Mouse (Mus musculus) skeletal muscle tissue, adult 2 months (tissue): Measurements from ENCODE around the gene Slc34a2.

ENCODE experiments used
- DNase-seq: peaks from one replicate; pipeline ENCODE4 v3.0.0-alpha.2; 2012; ENCODE audit warnings: low read depth, low spot score

The Slc34a2 gene

DNA sequence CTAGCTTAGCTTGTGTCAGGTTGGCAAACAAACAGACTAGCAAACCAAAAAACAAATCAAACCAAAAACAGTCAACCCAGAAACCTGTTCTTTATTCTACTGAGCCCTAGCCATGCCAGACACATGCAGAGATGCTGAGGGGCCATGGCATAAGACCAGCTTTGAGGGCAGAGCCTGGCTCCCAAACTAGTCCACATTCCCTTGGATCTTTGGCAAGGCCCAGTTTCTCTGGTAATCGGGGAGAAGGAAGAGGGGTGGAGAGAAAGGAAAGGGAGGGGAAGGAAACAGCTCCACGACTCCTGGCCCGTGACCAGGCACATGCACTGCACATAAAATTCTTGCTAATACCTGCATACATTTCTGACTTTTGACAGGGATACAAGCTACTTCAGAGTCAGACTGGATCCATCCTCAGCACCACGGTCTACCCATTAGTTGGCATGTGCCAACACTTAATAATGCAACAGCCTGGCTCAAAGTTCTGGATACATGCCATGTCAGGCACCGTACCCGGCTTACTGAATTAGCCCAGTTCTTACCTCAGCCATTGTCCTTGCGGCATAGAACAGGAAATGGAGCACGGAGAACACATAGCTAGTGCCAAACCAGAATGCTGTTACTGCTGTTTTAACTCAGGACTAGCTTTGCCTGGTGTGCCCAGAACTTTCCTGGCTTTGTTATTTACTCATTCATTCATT lies 12.5 kb upstream of the Slc34a2 start:
- DNase-seq: no peak

DNA sequence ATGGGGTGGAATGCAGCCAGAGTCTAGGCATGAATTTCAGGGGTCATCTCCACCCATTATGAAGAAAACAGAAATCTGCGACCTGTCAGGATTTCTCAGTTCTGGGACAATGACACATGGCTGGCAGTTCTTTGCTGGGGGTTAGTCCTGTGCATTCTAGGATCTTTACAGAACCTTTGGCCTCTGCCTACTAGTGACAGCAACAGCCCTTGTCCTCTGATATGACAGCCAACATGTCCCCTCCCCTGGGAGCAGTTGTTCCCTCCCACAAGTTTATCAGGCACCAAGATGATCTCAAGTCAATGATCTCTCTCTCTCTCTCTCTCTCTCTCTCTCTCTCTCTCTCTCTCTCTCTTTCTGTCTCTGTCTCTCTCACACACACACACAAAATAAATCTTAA lies 6.5 kb upstream of the Slc34a2 start:
- DNase-seq: no peak

DNA sequence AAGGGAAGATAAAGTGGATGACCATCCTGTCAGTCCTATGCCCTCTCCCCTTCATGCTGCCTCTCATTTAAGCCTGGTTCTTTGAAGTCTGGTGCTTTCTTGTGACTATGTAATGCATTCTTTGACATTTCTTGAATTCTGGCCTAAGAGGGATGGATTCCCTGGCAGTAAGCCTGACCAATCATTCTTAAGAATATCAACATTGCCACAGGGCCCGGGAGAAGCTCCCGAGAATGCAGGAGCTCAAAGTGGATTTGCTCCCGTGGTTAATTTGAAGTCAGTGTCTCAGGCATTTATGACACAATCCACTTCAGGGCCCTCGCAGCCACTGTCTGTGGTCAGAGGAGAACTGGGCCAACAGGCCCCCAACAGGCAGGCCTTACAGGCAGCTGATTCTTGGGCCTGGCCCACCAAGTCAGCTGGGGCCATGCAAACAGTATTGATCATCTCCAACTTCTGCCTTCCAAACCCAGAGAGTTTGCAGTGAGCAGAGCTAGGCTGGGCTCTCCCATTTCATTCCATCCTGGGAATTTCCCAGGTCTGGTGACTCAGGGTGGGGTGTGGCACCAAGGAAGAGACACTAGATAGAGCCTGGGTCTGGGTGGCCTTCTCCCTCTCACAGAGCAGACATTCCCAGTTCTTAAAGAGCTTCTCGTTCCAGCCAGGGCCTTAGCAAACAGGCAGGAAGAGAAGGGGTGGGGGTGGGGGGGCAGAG lies 4.3 kb downstream of the Slc34a2 start:
- no peak for DNase-seq

DNA sequence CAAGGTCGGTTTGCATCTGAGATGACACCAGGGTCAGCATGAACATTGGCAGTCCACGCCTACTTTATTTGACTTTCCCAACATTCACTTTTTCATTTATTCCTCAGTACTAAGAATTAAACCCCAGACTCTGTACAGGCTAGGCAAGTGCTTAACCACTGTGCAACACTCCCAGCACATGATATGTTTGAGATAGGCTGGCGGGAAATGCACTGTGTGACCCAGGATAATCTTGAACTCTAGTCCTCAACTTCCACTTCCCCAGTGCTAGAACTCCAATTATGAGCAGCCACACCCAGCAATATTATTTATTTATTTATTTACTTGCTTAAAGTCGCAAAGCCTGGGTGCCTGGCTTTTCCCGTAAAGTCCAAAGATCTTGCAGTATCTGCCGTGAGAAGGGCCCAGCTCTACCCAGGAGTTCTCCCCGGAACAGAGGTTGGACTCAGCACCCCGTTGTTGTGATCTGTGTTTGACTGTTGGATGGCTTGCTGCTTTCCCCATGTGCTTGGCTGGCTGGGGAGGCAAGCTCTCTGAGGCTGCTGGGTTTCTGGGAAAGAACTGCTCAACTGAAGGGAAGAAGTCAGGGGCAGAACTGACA lies 5.0 kb downstream of the Slc34a2 start:
- no peak for DNase-seq

DNA sequence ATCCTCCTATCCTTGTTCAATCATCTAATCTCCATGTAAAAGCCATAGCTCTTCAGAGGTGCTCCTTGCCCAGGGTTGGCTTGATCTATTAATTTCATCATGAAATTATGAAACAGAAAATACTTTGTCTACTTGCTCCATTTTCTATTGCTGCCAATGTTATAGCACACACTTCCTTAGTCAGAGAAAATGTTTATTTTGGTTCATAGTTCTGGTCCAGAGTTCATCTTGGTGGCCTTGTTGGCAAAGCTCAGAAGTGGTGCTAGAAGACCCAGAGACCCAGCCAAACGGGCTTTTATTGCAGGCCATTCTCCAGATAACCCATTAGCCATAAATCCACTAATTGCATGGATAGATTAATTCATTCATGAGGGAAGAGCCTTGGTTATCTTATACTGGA lies 5.8 kb downstream of the Slc34a2 start:
- DNase-seq: no peak

DNA sequence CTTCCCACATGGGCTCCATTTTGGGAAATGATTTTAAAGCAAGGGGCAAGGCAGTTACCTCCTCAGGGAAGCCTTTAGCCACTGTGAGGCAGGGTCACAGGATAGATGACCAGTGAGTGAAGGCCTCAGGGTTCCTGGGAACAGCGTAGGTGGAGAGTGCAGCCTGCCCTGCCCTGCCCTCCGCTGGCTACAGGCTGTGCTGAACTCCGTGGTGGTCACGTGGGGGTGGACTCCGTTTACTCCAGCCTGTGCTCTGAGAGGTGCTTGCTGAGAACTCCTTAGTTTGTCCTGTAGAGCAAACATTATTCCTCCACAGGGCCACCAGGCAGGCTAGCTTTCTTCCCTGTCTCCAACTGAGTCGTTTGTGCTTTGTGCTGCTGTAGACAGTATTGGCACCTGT lies 10.1 kb downstream of the Slc34a2 start:
- no peak for DNase-seq

DNA sequence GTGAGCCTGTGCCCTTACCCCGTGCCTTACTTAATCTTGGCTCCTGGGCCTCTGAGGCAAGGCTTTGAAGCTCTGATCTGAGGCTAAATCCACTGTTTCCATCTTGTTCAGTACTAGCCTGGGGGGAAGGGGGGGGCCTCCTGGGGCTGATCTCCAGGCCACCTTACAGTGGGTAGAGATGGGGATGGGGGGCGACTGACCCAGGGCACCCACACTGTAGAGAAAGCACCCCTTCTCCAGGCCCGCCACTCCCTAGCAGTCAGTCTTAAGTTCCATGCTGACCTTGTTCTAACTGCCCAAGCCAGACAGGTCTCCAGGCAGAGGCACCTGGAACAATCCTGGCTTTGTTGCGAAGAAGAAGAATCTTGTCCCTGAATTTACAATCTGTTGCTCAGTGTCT lies 10.7 kb downstream of the Slc34a2 start:
- no peak for DNase-seq

DNA sequence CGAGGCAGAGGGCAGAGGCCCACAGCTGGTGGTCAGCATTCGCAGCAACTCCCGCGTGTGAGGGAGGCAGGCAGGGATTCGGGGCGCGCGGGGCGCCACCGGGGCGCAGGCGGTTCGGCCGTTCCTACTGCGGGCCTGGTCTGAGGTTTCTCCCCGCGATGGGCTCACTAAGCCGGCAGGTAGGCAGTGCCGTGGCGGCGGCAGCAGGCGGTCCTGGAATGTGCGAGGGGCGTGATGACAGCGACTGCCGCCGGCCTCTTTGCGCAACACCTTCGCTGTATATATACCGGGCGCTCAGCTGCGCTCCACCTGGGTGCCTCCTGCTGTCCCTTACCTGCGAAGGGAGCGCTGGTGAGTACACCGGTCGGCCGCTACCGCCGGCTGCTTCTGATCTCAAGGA lies 11.2 kb downstream of the Slc34a2 start:
- no peak for DNase-seq

DNA sequence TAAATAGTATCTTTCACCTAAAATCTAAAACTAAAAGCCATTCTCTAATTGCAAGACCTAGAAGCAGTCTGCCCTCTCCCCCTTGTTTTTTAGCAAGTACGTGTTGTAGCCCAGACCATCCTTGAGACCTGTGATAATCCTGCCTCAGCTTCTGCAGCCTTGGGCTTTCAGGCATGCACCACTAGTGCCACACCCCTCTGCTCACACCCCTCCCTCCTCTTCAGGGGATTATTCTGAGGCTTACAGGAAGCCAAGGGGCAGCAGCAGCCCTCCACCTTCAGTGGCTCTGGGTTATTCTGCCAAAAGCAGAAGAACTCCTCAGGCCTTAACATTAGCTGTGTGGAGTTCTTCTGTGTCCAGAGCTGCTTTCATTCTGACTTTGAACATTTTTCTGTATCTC lies 13.1 kb downstream of the Slc34a2 start:
- no peak for DNase-seq

DNA sequence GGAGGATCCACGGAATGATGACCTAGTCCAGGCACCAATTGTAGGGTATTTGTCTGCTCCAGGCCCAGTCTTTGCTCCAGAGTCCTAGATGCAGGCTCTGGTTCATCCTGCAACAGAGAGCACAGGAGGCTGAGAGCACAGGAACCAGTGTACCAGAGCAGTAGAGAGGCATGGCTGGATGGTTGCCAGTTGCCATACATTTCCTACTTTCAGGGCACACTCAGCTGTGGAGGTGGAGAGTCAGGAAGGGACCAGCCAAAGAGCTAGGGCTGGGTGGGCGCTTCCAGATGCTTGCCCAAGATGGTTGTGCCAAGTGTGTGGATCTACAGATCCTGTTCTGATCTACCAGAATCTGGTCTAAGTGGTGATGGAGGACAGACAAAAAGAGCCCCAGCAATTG lies 15.4 kb downstream of the Slc34a2 start:
- no peak for DNase-seq

DNA sequence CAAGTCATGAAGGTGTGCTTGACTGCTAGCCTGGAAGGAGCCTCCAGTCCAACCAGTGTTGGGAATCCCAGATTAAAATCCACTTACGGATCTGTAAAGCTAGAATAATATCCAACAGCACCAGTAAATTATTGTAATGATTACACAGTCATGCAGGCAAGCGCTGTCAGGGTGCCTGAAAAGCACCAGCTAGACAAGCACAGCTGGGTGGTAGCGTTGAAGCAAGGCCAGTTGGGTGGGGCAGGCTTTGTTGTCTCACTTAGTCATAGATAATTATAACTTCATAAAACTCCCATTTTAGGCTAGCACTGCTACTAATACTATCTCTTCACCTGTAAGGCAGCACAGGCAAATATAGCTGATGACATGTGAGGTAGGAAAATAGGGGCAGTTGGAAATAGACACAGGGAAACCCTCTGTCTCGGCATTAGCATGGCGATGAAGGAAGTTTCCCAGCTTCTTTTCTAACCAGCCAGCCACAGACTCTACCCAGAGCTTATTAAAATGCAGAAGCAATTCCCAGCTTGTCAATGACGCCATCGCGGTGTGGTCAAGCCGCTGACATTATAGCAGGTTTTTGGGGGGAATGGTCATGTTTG lies 23.8 kb downstream of the Slc34a2 start:
- DNase-seq: no peak

DNA sequence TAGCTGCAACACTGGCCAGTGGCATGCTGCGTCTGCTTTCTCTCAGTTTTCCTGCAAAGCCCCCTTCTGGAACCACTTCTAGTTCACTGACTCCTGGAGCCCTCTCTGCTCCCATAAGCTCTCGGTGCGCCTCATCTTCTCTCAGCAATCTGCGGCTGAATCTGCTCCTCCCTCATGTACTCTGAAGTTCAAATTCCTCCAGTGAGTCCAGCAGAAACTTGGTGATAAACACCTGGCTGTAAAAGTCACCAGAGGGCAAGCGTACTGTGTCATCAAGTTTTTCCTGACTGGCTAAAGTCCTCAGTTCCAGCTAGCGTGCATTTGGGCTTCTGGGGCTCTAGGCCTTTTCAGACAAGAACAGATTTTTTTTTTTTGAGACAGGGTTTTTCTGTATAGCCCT lies 36.7 kb downstream of the Slc34a2 start:
- DNase-seq: no peak

DNA sequence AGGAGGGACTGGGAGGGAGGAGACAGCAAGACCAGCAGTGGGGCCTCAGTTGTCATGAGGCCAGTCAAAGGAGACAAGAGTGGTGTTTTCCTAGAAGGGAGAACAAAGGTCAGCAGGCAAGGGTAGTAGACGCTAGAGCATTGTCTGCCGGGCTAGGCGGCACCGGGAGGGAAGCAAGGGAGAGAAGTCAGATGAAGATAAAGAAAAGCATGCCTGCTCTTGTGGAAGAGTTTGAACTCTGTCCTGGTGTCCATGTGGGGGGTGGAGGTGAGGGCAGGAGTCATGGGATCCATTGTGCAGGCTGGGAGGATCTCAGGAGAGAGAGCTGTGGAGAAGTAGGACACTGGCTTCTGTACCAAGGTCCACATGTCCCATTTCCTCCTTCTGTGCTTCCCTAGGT lies 40.6 kb downstream of the Slc34a2 start:
- no peak for DNase-seq

DNA sequence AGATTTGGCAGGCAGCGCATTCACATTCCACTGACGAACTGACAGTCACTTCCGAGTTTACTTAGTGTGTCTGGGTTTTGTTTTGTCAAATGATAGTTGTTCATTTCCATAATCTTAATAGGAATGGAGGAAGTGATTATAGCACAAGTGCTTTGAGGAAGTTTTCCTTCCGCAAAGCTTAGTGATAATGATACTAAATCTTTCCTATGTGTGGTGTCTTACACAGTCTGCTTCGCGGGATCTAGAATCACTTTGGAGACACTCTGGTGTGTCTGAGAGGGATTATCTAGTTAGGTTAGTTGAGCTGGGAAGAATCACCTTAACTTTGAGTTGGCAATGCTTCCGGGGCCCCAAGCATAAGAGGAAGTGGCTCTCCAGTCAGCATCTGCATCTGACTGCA lies 49.6 kb downstream of the Slc34a2 start:
- no peak for DNase-seq

DNA sequence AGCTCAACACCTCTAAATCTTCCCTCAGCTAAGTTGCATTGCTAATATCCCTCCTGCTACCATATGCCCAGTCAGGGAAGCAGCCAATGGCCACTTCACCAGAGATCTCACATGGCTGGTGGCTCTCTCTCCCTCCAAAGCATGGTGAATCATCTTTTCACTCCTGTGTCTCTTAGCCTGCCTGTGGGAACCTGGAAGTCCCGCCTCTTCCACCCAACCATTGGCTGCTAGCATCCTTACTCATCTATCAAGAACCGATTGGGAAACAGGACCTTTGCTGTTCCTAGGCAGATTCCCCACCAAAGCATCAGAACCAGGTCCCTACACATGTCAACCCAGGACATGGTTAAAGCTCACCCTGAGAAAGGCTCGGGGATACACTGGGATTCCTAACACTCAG lies 53.5 kb downstream of the Slc34a2 start:
- no peak for DNase-seq

DNA sequence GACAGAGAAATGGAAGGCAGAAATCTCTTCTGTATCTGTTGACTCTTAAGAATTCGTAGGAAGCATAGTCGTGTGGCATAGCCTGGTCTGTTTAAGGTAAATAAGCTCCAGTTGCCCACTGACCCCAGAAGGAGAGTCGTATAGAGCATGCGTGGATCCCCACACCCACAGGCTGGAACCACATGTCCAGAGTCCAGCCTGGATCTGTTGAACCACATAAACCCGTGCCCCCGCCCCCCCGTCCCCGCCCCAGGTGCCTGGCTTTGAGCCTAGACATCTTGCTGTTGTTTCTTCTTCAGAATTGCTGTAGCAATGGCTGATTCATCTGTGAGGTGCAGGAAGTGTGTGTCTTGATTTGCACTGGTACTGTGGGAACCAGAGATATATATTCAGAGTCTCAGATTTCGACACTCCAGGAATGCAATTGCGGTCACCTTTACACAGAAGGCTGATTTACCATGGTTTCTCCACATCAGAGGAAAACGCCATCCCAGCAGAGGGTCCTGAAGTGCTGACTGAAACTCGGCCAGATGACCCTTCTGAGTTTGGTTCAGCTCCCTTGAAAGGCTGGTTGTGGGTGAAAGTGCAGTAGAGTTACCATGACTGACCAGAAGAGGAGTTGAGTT lies 64.1 kb downstream of the Slc34a2 start:
- no peak for DNase-seq

DNA sequence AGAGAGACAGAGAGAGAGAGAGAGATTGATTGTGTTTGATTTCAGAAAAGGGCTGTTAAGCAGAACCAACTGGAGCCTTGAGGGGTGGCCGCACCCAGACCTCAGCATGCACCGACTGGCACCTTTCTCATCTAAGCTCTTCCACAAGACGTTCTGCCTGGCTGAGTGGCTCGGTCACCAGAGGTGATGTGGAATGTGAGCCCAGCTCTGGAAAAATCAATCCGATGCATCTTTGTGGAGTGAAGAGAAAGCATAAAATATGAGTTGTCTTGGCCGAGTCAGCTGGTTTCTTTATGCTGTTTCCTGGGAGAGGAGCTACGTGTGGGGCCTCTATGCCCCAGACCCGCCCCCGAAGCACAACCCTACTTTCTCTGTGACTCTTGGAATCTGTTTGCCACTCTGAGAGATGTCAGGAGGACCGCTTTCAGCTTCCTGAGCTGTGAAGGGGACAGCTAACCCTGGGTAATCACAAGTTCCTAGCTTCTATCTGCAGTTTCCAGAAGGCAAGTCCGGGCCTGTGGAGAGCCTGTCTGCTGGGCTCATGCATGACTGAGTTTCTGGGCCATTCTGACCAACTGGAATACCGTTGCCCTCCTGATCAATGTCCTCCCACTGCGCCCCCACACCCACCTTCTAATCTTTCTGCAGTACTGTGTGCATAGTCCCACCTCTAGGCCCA lies 66.4 kb downstream of the Slc34a2 start:
- no peak for DNase-seq

DNA sequence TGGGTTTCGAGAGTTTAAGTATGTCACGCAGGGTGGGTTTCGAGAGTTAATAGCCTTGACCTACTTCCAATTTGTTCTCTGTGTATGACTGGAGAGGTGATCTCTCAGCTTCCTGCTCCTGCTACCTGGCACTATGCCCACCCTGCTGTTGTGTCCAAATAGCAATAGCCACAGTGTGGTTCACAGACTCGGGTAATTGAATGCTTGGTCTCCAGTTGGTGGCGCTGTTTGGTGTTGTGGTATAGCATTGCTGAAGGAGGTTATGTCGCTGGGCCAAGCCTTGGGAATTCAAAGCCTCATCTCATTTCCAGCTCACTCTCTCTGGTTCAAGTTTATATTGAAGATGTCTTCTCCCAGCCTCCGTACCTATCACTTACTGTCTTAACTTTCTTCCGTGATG lies 67.8 kb downstream of the Slc34a2 start:
- DNase-seq: peak; percentile 42

DNA sequence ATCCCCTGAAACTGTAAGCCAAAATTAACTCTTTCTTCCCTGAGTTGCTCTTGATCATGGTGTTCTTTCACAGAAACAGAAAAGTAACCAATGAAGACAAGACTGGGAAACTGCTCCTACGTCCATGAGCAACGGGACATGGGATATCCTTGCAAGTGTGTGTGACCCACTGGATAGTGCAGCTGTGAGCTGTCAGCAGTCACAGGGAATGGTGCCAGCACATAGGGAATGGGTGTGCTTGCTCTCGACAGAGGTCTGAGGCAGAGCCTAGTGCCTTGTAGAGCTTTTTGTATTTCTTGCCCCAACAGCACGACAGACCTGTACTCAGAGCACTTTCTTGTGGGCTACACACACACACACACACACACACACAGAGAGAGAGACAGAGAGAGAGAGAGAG lies 68.2 kb downstream of the Slc34a2 start:
- no peak for DNase-seq

DNA sequence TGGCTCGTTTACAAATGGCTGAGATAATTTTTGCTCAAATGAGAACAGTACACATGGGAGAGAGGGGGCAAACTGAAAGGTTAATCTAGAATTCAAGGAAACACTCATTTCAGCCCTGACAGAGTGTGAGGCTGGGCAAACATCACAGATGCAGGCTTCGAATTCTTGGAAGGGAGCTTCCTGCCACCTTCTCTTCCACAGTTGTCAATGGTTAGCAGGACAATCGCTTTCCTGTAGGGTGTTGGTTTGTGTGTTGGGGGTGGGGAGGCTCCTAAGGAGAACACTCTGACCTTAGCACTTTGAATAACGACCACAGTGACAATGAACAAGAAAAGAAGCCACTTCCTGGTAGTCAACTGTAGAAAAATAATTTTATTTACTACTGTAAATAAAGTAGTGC lies 68.8 kb downstream of the Slc34a2 start:
- DNase-seq: no peak

DNA sequence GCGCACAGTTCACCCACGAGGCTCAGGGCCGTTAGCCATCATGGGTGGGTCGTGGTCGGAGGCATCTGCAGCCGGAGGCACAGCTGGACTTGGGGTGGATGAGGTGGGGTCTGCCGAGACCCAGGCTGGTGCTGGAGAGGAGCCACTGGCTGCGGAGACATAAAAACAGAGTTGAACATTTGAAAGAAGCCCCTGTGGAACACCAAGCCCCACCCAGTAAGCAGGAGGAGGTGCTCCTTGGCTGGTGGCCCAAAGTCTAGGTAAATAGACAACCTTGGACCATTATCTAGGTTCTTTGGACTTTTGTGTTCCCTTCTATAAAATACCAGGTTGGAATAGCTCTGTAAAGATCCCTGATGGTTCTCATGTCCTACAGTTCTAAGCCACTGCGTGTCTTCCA lies 70.1 kb downstream of the Slc34a2 start:
- DNase-seq: no peak

DNA sequence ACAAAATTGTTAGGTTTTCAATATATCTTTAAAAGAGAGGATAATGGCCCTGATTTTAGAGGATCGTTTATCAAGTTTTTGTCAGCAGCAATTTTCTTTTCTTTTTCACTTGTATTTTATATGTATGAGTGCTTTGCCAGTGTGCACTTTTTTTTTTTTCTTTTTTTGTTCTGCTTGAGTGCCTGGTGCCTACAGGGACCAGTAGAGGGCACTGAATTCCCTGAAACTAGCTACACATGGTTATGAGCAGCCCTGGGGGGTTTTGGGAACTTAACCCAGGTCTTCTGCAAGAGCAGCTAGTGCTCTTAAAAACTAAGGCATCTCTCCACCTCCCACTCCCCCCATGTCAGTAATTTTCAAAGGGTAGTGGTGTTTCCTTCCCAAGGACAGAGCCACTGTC lies 70.8 kb downstream of the Slc34a2 start:
- DNase-seq: no peak
